Mouse (Mus musculus) spleen, postnatal 36 days (tissue): Measurements from ENCODE around the gene Mrpl34.
A peak's percentile ranks its signal among the peaks of the same experiment; 100 is the strongest.
"Not testable (repeated sequence)": the region's sequence is repeated elsewhere in the genome, so short reads cannot be mapped to it uniquely, and the experiment has no call there.

Experiments
- DNase-seq, 2 experiments: peaks; one replicate each; pipeline ENCODE4 v3.0.0; 2022; ENCODE audit warnings: low spot score in 2 of 2, mixed read lengths in 1 of 2

Gene Mrpl34

GRCm38 (mm10) chr8:71464513-71465500 is at the start of gene Mrpl34:
Mrpl34 (plus strand) TSS chr8:71464959.
- DNase-seq: peak; percentile 98 to 99

DNA sequence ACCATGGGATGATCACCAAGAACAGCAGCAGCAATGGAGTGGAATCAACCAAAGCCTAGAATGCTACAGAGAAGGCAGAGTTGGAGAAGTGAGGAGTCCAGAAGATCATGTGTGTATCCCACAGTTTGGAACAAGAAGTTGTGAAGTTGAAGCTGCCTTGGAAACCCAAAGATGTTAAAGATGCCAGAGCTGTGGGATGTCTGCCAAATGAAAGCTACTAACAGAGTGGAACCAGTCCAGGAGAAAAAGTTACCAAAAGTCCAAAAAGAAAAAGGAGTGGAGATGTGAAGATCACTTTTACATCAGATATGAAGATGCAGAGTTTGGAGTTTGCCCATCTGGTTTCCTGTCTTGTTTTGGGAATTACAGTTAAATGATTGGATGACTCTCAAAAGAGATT is 42.6 kb upstream of the Mrpl34 start:
- DNase-seq: no peak

GRCm38 (mm10) chr8:71432935-71433334 is 31.8 kb upstream of the Mrpl34 start:
- DNase-seq: not testable (repeated sequence)

DNA sequence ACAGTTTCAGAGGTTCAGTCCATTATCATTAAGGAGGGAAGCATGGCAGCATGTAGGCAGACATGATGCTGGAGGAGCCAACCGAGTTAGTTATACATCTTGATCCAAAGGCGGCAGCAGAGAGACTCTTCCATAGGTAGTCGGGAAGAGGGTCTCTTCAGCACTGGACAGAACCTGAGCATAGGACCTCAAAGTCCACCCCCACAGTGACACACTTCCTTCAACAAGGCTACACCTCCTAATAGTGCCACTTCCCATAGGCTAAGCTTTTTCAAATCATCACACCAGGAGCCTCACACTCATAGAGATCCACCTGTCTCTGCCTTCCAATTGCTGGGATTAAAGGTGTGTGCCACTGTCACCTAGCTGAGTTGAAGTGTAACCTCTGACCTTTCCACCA is 27.7 kb upstream of the Mrpl34 start:
- DNase-seq: no peak

DNA sequence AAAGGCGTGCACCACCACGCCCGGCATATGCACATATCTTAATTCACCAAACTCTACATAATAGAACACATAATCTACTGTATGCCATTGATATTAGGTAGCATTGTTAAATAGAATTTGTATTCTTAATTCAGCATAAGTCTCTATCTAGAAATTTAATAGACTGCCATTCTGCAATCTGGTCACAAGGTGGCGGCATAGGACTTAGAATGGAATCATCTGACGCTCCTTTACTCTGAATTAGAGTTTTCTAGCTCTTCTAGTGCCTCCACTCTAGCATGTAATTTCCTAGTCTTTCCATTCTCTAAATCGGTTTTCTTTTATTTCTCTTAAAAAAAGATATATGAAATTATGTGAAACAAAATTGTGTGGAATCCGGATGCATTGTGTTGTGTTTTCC is 23.4 kb upstream of the Mrpl34 start:
- peak; percentile 35 to 56 for DNase-seq

GRCm38 (mm10) chr8:71445096-71445495 is 19.7 kb upstream of the Mrpl34 start:
- no peak for DNase-seq

GRCm38 (mm10) chr8:71451337-71451736 is 13.4 kb upstream of the Mrpl34 start:
- no peak for DNase-seq

DNA sequence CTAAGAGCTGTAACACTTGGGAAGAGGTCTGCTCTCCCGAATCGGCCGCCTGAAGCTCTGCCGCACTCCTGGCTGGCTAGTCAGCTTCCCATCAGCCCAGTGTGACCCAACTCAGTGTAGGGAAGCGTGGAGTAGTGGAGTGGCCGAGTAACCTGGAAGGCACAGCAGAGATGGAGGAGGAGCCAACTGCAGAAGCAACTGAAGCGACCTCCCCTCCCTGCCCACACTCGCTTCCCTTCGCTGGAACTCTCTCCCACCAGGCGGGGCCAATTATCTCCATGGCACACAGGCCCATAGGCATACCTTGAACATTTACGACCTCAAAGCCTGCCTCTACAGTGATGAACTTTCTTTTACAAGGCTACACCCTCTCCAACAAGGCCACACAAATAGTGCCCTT is 13.0 kb upstream of the Mrpl34 start:
- no peak for DNase-seq

- no peak for DNase-seq
Observed at GRCm38 (mm10) chr8:71452669-71453068, 12.1 kb upstream of the Mrpl34 start.

- no peak for DNase-seq
Observed at GRCm38 (mm10) chr8:71454668-71455067, 10.1 kb upstream of the Mrpl34 start.

- no peak for DNase-seq
Observed at GRCm38 (mm10) chr8:71456906-71457305, 7.9 kb upstream of the Mrpl34 start.

DNA sequence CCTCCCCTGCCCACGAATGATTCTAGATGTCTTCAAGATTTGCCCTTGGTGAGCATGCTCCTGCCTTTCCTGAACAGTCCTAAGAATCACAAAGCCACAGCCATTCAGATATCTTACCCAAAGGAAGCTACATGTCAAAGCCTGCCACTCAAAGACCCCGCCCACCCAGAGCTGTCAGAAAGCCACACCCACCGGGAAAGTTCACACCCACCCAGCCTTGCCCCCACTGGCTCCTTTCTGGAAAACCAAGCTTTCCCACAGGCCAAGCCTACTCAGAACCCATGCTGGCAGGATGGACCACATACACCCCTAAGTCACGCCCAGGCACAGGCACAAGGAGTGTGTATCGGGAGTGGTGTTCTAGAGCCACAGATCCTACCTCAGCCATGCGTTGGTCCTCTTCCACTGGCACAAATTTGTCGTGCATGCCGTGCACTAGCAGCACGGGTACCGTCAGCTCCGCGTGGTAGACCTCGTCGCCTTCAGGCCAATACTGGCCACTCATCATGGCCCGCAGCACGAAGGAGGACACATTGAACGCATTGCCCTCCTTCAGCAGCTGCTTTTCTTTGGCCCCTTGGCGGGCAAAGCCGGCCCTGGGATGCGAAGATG is 7.0 kb upstream of the Mrpl34 start:
- DNase-seq: no peak

DNA sequence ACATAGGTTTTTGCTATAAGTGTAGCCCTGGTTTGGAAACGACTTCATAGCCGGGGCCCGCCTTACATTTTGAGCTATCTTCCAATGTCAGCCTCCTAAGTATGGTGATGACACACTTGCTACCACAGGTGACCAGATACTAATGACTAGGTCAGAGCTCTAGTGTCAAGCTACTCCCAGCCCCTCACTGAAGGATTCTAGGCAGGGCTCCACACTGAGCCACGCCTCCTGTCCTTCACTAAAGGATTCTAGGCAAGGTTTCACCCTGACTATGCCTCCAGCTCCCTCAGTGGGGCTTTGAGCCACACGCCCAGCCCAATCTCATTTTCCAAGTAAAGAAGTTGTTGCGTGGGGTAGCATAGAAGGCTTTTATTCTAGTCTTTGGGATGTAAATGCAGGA is 4.0 kb upstream of the Mrpl34 start:
- DNase-seq: no peak

GRCm38 (mm10) chr8:71461152-71461840 is 3.5 kb upstream of the Mrpl34 start:
- DNase-seq: no peak

DNA sequence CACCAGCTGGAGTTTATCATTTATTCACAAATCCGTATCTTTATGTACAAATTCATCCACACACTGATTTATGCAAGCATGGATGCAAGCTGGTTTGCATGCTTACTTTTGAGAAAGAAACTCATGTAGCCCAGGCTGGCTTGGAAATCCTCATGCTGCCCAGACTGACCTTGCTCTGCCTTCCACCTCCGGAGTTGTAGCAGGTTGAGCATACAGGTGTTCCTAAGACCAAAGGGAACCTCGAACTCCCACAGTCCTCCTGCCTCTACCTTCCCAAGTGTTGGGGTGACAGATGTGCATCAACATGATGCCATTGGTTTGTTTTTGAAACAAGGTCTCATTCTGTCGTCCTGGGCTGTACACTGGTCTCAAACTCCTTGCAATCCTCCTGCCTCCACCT is 2.6 kb upstream of the Mrpl34 start:
- no peak for DNase-seq

- peak; percentile 69 to 73 for DNase-seq
Observed at GRCm38 (mm10) chr8:71462786-71463185, 2.0 kb upstream of the Mrpl34 start.

- peak; percentile 93 to 95 for DNase-seq
Observed at GRCm38 (mm10) chr8:71463188-71464033, 1.3 kb upstream of the Mrpl34 start, which contains the start of gene Abhd8. Abhd8 (minus strand) TSS chr8:71463655.

GRCm38 (mm10) chr8:71465733-71466132 is 974 bp downstream of the Mrpl34 start:
- no peak for DNase-seq

DNA sequence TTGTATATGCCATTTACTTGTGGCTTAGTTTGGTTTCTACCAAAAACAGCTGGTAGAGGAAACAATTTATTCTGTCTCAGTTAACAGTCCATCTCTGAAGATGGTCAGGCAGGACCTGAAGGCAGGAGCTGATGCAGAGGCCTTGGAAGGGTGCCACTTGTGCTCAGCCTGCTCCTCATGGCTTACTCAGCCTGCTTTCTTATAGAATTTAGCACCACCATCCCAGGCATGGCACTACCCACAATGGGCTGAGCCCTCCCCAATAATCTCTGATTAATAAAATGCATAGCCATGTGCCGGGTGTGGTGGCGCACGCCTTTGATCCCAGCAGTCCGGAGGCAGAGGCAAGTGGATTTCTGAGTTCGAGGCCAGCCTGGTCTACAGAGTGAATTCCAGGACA is 1.4 kb downstream of the Mrpl34 start:
- DNase-seq: no peak

DNA sequence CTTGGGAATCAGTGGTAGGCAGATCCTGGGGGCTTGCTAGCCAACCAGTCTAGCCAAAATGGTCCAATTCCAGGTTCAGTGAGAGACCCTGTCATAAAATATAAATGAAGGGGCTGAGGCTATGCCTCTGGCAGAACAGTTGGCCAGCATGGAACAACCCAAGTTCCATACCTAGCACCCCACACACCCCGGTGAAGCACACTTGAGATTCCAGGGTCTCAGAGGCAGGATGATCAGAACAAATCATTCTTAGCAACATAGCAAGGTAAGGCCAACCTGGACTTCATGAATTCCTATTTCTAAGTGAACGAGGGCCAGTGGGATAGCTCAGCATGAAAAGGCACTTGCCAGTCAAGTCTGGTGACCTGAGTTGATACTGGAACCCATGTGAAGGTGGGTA is 2.4 kb downstream of the Mrpl34 start:
- no peak for DNase-seq

- DNase-seq: no peak
Observed at GRCm38 (mm10) chr8:71468001-71468400, 3.2 kb downstream of the Mrpl34 start.
